Mouse (Mus musculus): Measurements from ENCODE around the gene Psmd9.

GRCm38 (mm10) chr5:123159866-123160265 lies 9.3 kb upstream of the Psmd9 start:
- no peak for TF ChIP-seq POLR2A (IDR thresholded peaks at IDR 0.05; ENCODE audit: low read depth, low read length)
- no peak for TF ChIP-seq CTCF (IDR thresholded peaks at IDR 0.05; ENCODE audit: extremely low read depth, insufficient read length, insufficient replicate concordance, low read depth, low read length)

Measured in small intestine, adult 2 months (tissue).